Mouse (Mus musculus) hindbrain, embryonic 12.5 days (tissue): ENCODE results near the gene Nedd9. TPM values are rescaled to one million over a fixed set of nuclear protein-coding genes. Genes with fewer than 3 reads are reported as not detected.

Experiments used
- ATAC-seq: fragments of 200-750 bp; cut with Nextera tagmentation; 2 replicates; pipeline ENCODE4 v1.8.0; 2017; ENCODE audit warnings: moderate TSS enrichment; ENCODE audit not compliant: low FRiP score
- H3K27ac ChIP-seq: fragments of 300-500 bp; sonication (generic); 2 replicates; pipeline ENCODE4 v1.5.1; 2016; ENCODE audit warnings: mild to moderate bottlenecking
- H3K27me3 ChIP-seq: fragments of 300-500 bp; sonication (generic); 2 replicates; pipeline ENCODE4 v1.6.1; 2016; ENCODE audit warnings: mild to moderate bottlenecking
- H3K36me3 ChIP-seq: fragments of 300-500 bp; sonication (generic); 2 replicates; pipeline ENCODE4 v1.6.1; 2016; ENCODE audit warnings: mild to moderate bottlenecking
- H3K4me1 ChIP-seq: fragments of 300-500 bp; sonication (generic); 2 replicates; pipeline ENCODE4 v1.6.1; 2016
- H3K4me2 ChIP-seq: fragments of 300-500 bp; sonication (generic); replicated peaks from 2 replicates; pipeline ENCODE4 v1.6.1; 2016; ENCODE audit warnings: mild to moderate bottlenecking
- H3K4me3 ChIP-seq: fragments of 300-500 bp; sonication (generic); 2 replicates; pipeline ENCODE4 v1.5.1; 2016; ENCODE audit warnings: mild to moderate bottlenecking
- H3K9ac ChIP-seq: fragments of 300-500 bp; sonication (generic); 2 replicates; pipeline ENCODE4 v1.6.1; 2016; ENCODE audit warnings: mild to moderate bottlenecking, moderate library complexity
- H3K9me3 ChIP-seq: fragments of 300-500 bp; sonication (generic); replicated peaks from 2 replicates; pipeline ENCODE4 v1.6.1; 2016; ENCODE audit warnings: mild to moderate bottlenecking
- WGBS: fragments of 180-500 bp; shearing (Covaris S2); methylation state at CpG from one replicate; pipeline ENCODE4 v1.1.7; 2016; 5-methylcytosine and 5-hydroxymethylcytosine counted together
- polyA plus RNA-seq: library from polyadenylated mRNA; unstranded; fragments of >200 nt; fragmentation: Nextera tagmentation; extraction: Ambion mirVana; gene quantifications from 2 replicates; pipeline ENCODE4 v1.2.1, GENCODE M21; 2016

Gene Nedd9
- polyA plus RNA-seq, 1 experiment from 2014 or later = 17.9 TPM

DNA sequence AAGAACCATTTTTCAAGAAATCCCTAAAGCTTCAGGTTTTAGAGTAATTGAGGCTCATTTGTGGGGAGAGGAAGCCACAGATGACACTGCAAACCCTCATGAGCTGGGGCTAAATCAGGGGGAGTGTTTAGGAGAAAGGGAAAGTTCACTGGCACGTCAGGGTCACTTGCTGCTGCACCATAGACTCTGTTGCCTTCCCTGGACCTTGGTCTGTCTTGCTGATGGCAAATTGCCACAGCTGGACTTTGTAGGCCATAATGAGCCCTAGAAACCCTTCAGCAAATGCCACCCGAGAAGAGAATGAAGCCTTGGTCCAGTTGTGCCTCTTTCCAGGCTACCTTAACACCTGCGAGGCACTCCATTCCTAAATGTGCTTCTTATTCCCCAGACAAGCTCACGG is 66.8 kb downstream of the Nedd9 start:
- Histone ChIP-seq H3K27ac (no peak overlapping the region), H3K4me1 (peaks cover 8% of the 10 kb centered on the region), H3K27me3 (no peaks in the 10 kb centered on the region), H3K9ac (no peak overlapping the region), H3K36me3 (no peaks in the 10 kb centered on the region), H3K4me3 (no peak overlapping the region), H3K9me3 (no peaks in the 10 kb centered on the region), H3K4me2 (no peak overlapping the region)
- ATAC-seq = no peak
- WGBS = 77% methylated on average over 4 of the region's 4 CpGs

- Histone ChIP-seq H3K4me1 (peaks cover 8% of the 10 kb centered on the region), H3K9me3 (no peaks in the 10 kb centered on the region), H3K27me3 (no peaks in the 10 kb centered on the region), H3K9ac (no peak overlapping the region), H3K4me3 (no peak overlapping the region), H3K36me3 (no peaks in the 10 kb centered on the region), H3K4me2 (no peak overlapping the region), H3K27ac (no peak overlapping the region)
- ATAC-seq = no peak
- 87% methylated on average over 13 of the region's 13 CpGs for WGBS
These were observed 68.8 kb downstream of the Nedd9 start for GRCm38 (mm10) chr13:41418198-41418869.

DNA sequence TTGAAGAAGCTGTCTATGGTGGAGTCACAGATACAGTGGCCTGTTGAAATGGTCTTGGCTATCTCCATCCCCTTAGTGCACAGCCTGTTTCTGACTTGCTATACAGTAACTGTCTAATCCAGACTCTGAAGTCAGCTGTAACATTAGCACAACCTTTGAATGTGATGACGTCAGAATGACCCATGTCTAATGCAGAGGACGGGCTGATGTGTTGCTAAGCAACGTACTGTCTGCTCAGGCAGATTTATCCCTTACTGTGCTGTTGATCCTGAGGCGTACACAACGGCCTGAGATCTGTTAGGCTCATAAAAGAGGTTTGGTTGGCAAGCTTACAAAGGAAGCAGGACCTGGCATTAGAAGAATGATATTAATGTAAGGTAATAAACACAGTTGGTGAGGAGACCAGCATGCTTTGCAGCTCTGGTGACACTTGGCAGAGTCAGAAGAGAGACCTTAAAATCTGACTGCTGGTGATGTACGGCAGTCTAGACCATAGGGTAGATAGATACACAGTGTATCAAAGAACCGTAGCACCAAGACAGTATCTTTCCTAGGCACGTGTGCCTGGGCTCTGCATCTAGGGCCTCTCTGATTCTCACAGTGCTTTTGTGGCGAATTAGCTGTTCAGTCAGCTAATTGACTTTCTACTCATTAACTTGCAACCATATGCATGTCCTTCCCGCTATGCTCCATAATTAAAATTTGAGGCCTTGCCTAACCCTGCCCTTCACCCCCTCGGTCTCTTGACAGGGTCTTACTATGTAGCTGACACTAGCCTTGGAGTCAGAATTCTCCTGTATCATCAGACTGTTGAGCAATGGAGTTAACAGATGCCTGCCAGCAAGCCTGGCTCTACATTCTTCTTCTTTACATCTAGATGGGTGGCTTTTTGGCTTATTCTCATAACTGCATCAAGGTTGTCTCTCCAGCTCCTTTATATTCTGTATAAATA is 70.8 kb downstream of the Nedd9 start:
- H3K27me3 ChIP-seq = no peaks in the 10 kb centered on the region
- H3K4me1 ChIP-seq = peaks cover 8% of the 10 kb centered on the region
- no peaks in the 10 kb centered on the region for H3K36me3 ChIP-seq
- H3K27ac ChIP-seq = 0 out of 2 replicates have a peak overlapping the region, but pooled peaks have one; percentile 6
- H3K4me3 ChIP-seq = no peak overlapping the region
- no peaks in the 10 kb centered on the region for H3K9me3 ChIP-seq
- ATAC-seq = peak; percentile 73; the same call in 1 of the 2 replicates
- 62% methylated on average over 11 of the region's 11 CpGs for WGBS
- no peak overlapping the region for H3K4me2 ChIP-seq
- no peak overlapping the region for H3K9ac ChIP-seq

DNA sequence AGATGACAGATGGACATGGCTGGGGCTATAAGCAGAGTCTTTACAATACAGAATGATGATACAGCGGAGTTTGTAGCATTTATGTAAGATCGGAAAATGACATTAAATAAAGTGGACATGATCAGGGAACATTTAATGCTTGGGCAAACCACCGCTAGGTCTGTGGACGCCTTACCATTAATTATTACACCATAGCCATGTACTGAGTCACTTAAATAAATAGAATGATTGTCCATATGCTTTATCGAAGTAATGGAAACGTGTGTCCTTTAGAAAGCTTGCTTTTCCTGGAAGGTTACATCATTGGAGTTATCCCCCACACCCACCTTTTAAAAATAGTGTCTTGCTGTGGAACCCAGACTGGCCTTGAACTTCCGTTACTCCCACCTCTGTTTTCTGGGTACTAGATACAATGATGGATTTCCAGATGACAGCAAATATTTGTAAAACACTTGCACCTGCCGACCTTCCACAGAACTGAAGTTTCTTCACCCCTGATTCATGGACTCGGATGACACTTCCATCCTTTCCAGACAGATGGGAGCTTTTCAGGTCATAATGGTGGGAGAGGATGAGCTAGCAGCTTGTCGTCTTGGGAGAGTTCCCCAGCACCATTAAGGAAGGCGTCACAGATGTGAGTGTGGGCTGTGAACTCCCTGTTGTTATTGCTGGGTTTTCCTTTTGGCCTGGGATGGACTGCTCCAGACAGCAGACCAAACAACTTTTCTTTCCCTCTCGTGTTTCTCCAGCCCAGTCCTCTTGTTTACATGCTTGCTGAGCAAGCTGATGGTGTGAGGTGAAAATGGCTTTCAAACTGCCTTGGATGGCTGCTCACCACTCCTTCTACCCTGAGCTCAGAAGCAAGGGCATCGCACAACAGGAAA is 76.7 kb downstream of the Nedd9 start:
- H3K27me3 ChIP-seq = no peaks in the 10 kb centered on the region

DNA sequence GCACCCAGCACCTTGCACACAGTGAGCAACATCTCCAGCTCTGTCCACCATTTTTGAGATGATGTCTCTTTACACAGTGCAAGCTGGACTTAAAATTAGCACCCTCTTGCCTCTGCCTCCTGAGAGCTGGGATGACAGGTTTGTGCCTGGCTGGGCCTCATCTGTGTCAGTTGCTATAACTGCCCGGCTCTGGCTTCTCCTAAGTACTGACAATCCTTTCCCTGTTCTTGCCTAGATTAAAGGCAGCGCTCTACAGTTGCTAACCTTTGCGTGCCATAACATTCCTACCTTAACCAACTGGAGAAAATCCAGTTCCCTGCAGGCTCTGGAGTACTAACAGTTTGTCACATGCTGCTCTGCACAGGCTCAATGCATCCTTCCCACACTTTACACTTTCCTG is 77.9 kb downstream of the Nedd9 start:
- H3K9ac ChIP-seq = no peak overlapping the region
- H3K4me2 ChIP-seq = no peak overlapping the region
- no peaks in the 10 kb centered on the region for H3K4me1 ChIP-seq
- no peaks in the 10 kb centered on the region for H3K27me3 ChIP-seq
- H3K27ac ChIP-seq = no peak overlapping the region
- ATAC-seq = no peak
- no peaks in the 10 kb centered on the region for H3K9me3 ChIP-seq
- H3K4me3 ChIP-seq = no peak overlapping the region
- H3K36me3 ChIP-seq = no peaks in the 10 kb centered on the region
- 90% methylated on average over 3 of the region's 3 CpGs for WGBS

More for the DNA sequence above, 76.7 kb downstream of the Nedd9 start:
- ATAC-seq = no peak
- WGBS = 83% methylated on average over 13 of the region's 13 CpGs
- Histone ChIP-seq H3K9ac (no peak overlapping the region), H3K4me3 (no peak overlapping the region), H3K4me1 (no peaks in the 10 kb centered on the region), H3K4me2 (no peak overlapping the region), H3K9me3 (no peaks in the 10 kb centered on the region), H3K36me3 (no peaks in the 10 kb centered on the region), H3K27ac (no peak overlapping the region)

- H3K27ac ChIP-seq = no peak overlapping the region
- no peak for ATAC-seq
- H3K27me3 ChIP-seq = no peaks in the 10 kb centered on the region
- WGBS = 86% methylated on average over 10 of the region's 10 CpGs
- no peak overlapping the region for H3K4me3 ChIP-seq
- H3K4me2 ChIP-seq = no peak overlapping the region
- H3K36me3 ChIP-seq = no peaks in the 10 kb centered on the region
- no peaks in the 10 kb centered on the region for H3K9me3 ChIP-seq
- no peaks in the 10 kb centered on the region for H3K4me1 ChIP-seq
- H3K9ac ChIP-seq = no peak overlapping the region
These were observed 78.7 kb downstream of the Nedd9 start for GRCm38 (mm10) chr13:41408374-41408952.

DNA sequence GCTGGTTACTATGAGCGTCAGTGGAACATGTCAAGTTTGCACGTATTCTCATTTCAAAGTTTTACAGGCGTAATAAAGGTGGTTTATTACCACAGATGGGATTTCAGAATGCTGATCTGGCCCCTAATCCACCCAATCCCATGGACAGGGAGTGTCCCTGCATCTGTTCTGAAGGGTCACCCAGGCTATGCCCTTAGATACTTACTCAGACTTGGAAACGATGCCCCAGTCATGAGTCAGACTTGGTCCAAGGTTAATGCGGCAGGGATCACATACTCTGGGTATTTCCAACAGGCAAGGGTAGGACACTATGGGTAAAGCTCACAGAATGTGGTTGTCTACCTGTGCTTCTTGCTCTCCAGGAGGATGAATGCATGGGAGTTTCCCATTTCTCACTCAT is 82.2 kb downstream of the Nedd9 start:
- H3K4me1 ChIP-seq = peaks cover 12% of the 10 kb centered on the region
- 96% methylated on average over 5 of the region's 5 CpGs for WGBS
- no peak overlapping the region for H3K4me3 ChIP-seq
- no peaks in the 10 kb centered on the region for H3K9me3 ChIP-seq
- H3K9ac ChIP-seq = no peak overlapping the region
- ATAC-seq = no peak
- no peaks in the 10 kb centered on the region for H3K36me3 ChIP-seq
- no peak overlapping the region for H3K27ac ChIP-seq
- no peaks in the 10 kb centered on the region for H3K27me3 ChIP-seq
- H3K4me2 ChIP-seq = no peak overlapping the region

DNA sequence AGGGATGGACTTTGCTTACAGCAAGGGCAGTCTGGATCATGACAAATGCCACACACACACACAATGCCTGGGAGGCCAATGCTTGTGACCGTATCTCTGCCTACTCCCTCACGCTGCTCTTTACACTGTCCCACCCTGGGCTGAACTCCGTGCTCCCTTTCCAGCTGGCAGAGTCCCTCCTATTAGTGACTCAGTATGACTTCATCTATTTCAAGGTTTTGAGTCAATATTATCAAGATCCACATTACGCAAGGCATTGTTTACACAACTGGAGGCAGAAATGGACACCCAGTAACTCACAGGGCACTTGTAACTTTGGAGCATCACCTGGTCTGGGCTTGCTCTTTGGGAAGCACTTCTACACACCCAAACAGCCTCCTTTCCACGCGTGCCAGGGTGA is 83.3 kb downstream of the Nedd9 start:
- Histone ChIP-seq H3K9me3 (no peaks in the 10 kb centered on the region), H3K27me3 (no peaks in the 10 kb centered on the region), H3K36me3 (no peaks in the 10 kb centered on the region), H3K4me2 (no peak overlapping the region), H3K4me1 (peaks cover 12% of the 10 kb centered on the region), H3K9ac (no peak overlapping the region), H3K4me3 (no peak overlapping the region), H3K27ac (no peak overlapping the region)
- ATAC-seq = no peak
- WGBS = 80% methylated on average over 6 of the region's 6 CpGs

DNA sequence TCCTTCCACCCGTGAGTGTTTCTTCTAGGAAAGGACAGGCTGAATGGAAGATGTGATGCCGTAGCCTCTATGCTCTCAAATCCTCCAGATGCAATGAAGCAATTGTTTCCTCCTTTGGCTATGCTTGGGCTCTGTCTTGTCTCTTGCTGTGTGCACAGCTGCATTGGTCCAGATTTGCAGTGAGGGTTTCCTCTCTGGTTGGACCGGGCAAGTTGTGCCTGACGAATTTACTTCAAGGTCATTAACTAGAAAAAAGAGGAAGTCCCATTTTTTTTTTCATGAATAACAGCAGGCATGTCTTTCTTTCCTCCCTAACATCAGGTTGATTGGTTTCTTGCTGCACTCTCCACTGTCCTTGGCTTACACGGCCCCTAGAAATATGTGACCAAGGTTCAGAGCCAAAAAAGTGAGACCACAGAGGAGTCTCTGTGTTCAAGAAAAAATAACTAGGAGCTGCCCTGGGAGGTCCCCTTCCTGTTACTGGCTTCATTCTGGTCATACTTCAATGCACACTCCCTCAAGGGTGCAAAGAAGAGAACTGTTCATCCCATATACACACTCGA is 84.6 kb downstream of the Nedd9 start:
- Histone ChIP-seq H3K4me3 (no peak overlapping the region), H3K4me2 (no peak overlapping the region), H3K9me3 (no peaks in the 10 kb centered on the region), H3K27me3 (no peaks in the 10 kb centered on the region), H3K27ac (no peak overlapping the region), H3K4me1 (peaks cover 12% of the 10 kb centered on the region), H3K9ac (no peak overlapping the region), H3K36me3 (no peaks in the 10 kb centered on the region)
- 45% methylated on average over 6 of the region's 6 CpGs for WGBS
- no peak for ATAC-seq

GRCm38 (mm10) chr13:41401775-41402174 is 85.4 kb downstream of the Nedd9 start:
- Histone ChIP-seq H3K4me2 (no peak overlapping the region), H3K36me3 (no peaks in the 10 kb centered on the region), H3K4me3 (no peak overlapping the region), H3K27ac (no peak overlapping the region), H3K27me3 (no peaks in the 10 kb centered on the region), H3K4me1 (peaks cover 12% of the 10 kb centered on the region), H3K9ac (no peak overlapping the region), H3K9me3 (no peaks in the 10 kb centered on the region)
- 52% methylated on average over 5 of the region's 6 CpGs for WGBS
- ATAC-seq = peak; percentile 71

- no peak for ATAC-seq
- no peaks in the 10 kb centered on the region for H3K27me3 ChIP-seq
- no peak overlapping the region for H3K27ac ChIP-seq
- H3K9ac ChIP-seq = no peak overlapping the region
- H3K4me2 ChIP-seq = no peak overlapping the region
- H3K9me3 ChIP-seq = no peaks in the 10 kb centered on the region
- H3K4me3 ChIP-seq = no peak overlapping the region
- H3K36me3 ChIP-seq = no peaks in the 10 kb centered on the region
- WGBS = 82% methylated on average over 3 of the region's 3 CpGs
- peaks cover 12% of the 10 kb centered on the region for H3K4me1 ChIP-seq
These were observed 86.9 kb downstream of the Nedd9 start for GRCm38 (mm10) chr13:41400289-41400688.
